Mouse (Mus musculus) inflammation-experienced regulatory T-cells, adult 6 months (primary cell): ENCODE results near the gene Oxct1. TPM values are rescaled to one million over a fixed set of nuclear protein-coding genes. Genes with fewer than 3 reads are reported as not detected.

ENCODE experiments used
- ATAC-seq: one replicate; pipeline ENCODE4 v1.8.0; 2017
- polyA plus RNA-seq, 3 experiments: library from polyadenylated mRNA; unstranded; fragments of 100-300 nt; shearing (Covaris generic); gene quantifications; one replicate each; pipeline ENCODE4 v1.2.1; 2017

Gene Oxct1
- polyA plus RNA-seq, 3 experiments from 2014 or later, result 53.6 to 76.0 (median 56.0) TPM

DNA sequence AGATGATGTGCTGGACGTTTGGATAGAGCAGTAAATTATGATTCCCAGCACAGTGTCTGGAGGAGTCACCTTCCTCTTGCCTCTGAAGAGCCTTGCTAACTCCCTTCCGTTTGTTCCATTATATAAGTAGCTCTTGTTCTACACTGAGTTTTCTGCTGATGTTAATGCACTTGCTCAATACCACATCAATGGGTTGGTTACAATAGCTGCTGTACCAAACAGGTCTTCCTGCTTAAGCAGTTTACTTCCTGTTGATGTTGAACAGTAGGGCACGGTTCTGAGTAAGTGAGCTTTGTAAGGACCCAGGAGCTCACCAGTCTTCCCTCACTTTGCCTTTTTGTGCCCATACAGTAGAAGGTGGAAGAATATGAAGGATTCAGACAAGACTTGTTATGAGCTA lies 98.5 kb downstream of the Oxct1 start:
- peak; percentile 97 for ATAC-seq

DNA sequence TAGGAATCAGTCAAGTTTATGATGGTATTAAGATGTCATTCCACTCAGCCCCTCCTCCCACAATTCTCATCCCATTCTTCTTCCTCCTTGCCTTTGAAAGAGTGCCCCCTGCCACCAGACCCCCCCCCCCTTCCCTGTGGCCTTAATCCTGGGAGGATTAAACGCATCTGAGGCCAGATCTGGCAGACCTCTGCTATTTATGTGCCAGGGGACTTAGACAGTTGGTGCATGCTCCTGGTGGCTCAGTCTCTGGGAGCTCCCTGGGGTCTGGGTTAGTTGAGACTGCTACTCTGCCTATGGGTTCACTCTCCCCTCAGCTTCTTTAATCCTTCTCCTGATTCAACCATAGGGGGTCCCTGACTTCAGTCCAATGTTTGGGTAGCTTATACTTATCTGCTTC lies 112.3 kb downstream of the Oxct1 start:
- ATAC-seq, result no peak

DNA sequence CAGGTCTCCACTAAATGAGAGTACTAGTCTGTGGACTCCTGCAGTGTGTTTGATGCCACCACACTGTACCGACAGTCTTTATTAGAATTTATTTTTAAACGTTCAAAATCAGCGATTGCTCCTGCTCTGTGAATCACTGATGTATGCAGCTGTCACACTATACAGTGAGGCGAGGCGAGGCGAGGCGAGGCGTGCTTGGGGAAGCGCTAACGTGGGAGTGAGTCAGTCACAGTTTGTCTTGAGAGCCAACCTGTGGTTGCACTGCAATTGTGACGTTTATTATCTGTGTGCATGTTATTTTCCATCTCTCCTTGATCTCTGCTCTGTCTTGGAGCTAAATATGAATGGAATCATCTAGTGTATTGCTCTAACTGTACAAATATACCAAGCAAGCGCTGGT lies 113.3 kb downstream of the Oxct1 start:
- ATAC-seq, result no peak

DNA sequence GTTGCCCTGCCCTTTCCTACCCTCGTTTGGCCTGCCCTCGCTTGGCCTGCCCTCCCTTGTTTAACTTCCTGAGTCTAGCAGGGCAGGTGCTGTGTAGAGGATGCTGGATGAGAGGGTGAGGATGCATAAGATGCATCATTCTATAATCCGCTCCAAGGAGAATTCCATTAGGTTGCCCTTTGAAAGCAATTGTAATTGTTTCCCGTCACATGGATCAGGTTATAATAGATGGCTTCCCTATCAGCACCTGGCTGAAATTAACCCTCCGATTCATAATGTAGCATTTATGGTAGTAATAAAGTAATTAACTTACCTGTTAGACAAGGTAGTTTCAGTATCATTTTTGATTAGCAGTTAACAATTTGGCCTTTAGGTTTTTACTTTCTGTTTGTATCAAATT lies 119.2 kb downstream of the Oxct1 start:
- ATAC-seq, result no peak

DNA sequence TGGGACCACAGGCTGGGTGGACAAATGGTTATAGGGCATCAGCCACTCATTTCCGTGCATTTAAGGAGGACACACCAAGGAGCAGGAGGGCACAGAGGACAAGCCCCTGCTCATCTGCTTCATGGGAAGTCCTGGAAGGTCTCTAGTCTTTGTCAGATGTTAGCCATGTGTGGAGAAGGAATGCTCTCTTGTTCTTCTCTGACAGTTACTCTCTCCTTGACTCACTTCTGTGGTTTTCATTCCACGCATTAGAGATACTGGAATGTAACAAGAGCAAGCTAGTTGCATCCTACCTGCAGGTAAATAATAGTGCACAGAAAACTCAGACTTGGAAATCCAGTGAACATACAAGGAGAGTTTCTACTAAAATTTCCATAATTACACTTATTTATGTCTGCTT lies 121.5 kb downstream of the Oxct1 start:
- ATAC-seq, result no peak

DNA sequence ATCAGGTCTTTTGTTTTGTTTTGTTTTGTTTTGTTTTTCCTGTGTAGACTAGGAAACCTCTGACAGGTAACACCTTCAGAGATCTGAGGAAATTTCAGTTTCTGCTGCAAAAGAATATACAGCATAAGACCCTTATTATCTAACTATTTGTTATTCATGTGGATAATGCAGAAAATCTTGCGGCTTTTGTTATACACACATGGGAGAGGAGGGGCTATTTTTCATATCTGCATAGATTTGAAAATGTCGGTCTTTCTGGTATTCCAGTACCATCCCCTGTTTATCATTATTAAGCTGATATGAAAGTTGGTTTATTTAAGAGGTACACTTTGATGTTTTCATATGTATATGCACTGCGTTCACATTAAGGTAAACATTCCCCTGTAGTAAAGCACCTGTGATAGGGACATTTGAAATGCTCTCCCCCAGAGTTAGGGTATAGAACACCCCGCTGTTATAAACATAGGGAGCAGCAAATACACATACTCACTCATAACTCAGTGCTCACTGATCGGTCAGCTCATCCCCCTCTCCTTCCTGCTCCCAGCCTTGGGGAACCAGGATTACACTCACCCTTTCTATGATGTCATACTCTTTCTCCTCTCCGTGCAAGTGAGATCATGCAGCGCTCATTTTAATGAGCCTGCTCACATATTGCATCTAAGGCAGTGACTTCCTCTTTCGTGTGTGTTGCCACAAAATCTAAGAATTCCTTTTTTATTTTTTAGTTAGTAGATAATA lies 122.6 kb downstream of the Oxct1 start:
- ATAC-seq, result no peak

DNA sequence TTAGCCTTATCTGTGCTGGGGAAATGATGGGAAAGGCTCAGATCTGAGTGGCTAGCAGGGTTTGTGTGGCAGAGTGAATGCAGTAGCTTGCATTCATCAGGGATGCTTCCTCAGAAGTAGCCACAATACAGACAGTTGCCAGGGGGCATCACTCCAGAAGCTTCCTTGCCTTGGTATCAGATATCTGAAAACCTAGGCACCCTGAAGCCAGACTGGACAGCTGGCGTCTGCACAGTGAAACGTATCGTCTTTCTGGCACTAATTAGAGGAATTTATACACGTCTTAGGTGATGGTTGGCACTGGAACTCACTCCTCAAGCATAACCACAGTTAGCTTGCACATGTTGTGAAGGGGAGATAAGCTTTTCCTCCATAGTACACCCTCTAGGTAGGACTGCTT lies 128.5 kb downstream of the Oxct1 start:
- no peak for ATAC-seq

DNA sequence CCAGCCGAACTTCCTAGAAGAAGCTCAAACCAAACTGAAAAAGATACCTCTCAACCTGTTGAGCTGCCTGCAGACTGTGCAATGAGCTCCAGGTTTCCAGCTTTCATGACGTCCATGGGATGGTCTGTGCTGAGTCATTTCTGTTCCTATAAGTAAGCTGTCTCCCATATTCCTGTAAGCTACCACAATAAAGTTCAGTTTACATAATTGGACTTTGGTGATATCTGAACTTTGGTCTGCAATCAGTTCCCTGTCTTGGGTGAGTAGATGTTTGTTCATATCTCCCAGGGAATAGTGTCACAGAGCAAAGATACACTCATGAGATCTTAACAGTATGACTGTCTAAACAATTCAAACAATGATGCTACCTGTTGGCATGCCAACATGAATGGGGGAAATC lies 141.8 kb downstream of the Oxct1 start:
- no peak for ATAC-seq

DNA sequence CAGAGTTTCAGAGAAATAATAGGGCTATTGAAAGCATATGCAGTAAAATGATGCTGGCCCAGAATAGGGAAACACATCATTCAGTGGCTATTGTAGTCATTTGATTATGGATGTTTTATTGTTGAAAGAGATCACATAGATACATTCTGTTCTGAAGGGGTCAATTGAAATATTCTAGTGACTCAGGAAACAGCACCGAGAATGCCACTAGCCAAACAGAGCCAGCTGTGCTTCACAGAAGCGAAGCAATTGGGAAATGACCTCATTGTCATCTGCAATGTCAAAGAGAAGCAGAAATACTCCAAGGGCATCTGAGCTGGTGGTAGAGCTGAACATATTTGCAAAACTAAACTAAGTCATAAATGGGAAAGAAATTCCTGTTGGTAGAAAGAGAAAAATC lies 145.4 kb downstream of the Oxct1 start:
- ATAC-seq, result no peak

DNA sequence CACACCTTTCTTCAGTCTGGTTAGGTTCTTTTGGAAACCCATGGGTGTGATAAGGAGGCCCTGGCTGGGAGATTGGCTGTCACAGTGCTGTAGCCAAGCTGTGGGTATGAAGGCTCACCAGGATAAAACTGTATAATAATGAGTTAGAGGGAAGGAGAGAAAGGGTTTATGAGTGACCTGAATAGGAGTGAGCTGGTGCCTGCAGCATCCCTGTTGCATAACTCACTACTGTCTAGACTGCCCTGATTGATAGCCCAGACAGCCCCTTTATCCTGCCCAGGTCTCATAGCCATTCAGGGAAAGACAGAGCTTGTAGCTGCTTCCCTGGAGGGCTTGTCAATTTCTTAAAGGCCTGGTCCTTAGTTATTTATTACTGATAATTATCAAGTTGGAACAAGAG lies 171.7 kb downstream of the Oxct1 start:
- ATAC-seq, result no peak

Other genes with a start within 250 kb of the Oxct1 start
- gene Fbxo4, start 46.8 kb upstream of the Oxct1 start, polyA plus RNA-seq, result 1 to 10 TPM; 5.0 to 8.1 (median 5.5) TPM
- gene AW549877, start 30.6 kb upstream of the Oxct1 start, polyA plus RNA-seq, result 10 to 100 TPM; 26.7 to 33.1 (median 29.1) TPM